Mouse (Mus musculus): ENCODE results near the gene Rhobtb1. TPM values are rescaled to one million over a fixed set of nuclear protein-coding genes. Genes with fewer than 3 reads are reported as not detected.

The Rhobtb1 gene
- polyA plus RNA-seq, 1 experiment from 2014 or later: 19.6 TPM

- Histone ChIP-seq H3K27me3 (ENCODE audit: control insufficient read depth, insufficient read depth, low read depth, low read length) (peaks cover 19% of the 10 kb centered on the region), H3K9me3 (replicated peaks; ENCODE audit: control insufficient read depth, low read length) (no peaks in the 10 kb centered on the region), H3K9ac (ENCODE audit: low read depth, low read length) (no peak overlapping the region), H3K36me3 (ENCODE audit: control insufficient read depth, insufficient read depth) (no peaks in the 10 kb centered on the region), H3K4me1 (ENCODE audit: control insufficient read depth, low read depth, low read length) (peaks cover 16% of the 10 kb centered on the region), H3K4me3 (ENCODE audit: low read depth, low read length) (no peak overlapping the region), H3K4me2 (ENCODE audit: low read depth, low read length) (no peak overlapping the region), H3K27ac (ENCODE audit: low read length) (no peak overlapping the region)
- 49% methylated on average over 5 of the region's 5 CpGs for WGBS (ENCODE audit: insufficient replicate concordance)
- ATAC-seq (ENCODE audit: low read depth): no peak
These were observed 59.4 kb downstream of the Rhobtb1 start for GRCm38 (mm10) chr10:69210659-69211058.

GRCm38 (mm10) chr10:69211560-69211959 lies 60.3 kb downstream of the Rhobtb1 start:
- no peaks in the 10 kb centered on the region for H3K36me3 ChIP-seq (ENCODE audit: control insufficient read depth, insufficient read depth)
- H3K9me3 ChIP-seq (replicated peaks; ENCODE audit: control insufficient read depth, low read length): no peaks in the 10 kb centered on the region
- H3K4me3 ChIP-seq (ENCODE audit: low read depth, low read length): peak overlapping the region; percentile 69
- H3K9ac ChIP-seq (ENCODE audit: low read depth, low read length): no peak overlapping the region
- H3K27me3 ChIP-seq (ENCODE audit: control insufficient read depth, insufficient read depth, low read depth, low read length): peaks cover 19% of the 10 kb centered on the region
- WGBS (ENCODE audit: insufficient replicate concordance): 8% methylated on average over 8 of the region's 8 CpGs
- H3K4me1 ChIP-seq (ENCODE audit: control insufficient read depth, low read depth, low read length): peaks cover 16% of the 10 kb centered on the region
- ATAC-seq (ENCODE audit: low read depth): no peak
- H3K27ac ChIP-seq (ENCODE audit: low read length): peak overlapping the region; percentile 88
- H3K4me2 ChIP-seq (ENCODE audit: low read depth, low read length): peak overlapping the region; percentile 74

DNA sequence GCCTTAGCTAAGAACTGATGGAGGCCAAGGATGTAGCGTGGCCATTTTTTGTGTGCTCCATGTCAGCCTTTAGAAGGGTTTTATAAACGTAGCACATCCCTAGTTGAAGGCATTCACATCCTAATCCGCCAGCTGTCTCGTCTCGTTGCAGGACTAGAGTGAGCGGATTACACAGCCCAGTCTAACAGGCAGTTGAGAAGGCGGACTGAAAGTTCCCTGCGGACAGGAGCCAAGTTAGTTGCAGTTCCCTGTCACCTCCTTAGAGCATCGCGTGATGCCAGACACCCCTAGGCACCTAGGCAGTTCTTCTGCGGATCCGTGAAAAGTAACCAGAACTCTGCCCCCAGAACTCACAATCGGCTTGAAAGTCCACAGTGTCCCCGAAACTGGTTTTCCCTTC lies 60.7 kb downstream of the Rhobtb1 start:
- H3K36me3 ChIP-seq (ENCODE audit: control insufficient read depth, insufficient read depth): no peaks in the 10 kb centered on the region

GRCm38 (mm10) chr10:69212542-69213440 lies 61.6 kb downstream of the Rhobtb1 start, which contains the start of gene A930033H14Rik:
Gene A930033H14Rik, minus strand, starts transcription at chr10:69213098.
- peaks cover 16% of the 10 kb centered on the region for H3K4me1 ChIP-seq (ENCODE audit: control insufficient read depth, low read depth, low read length)
- H3K9ac ChIP-seq (ENCODE audit: low read depth, low read length): peak within 1 kb of the TSS; percentile 74
- peak within 1 kb of the TSS; percentile 88 for H3K27ac ChIP-seq (ENCODE audit: low read length)
- H3K4me3 ChIP-seq (ENCODE audit: low read depth, low read length): peak within 1 kb of the TSS; percentile 69
- WGBS (ENCODE audit: insufficient replicate concordance): under 1% methylated on average over 83 of the region's 84 CpGs
- H3K36me3 ChIP-seq (ENCODE audit: control insufficient read depth, insufficient read depth): no peaks in the 10 kb centered on the region
- no peaks in the 10 kb centered on the region for H3K9me3 ChIP-seq (replicated peaks; ENCODE audit: control insufficient read depth, low read length)
- H3K4me2 ChIP-seq (ENCODE audit: low read depth, low read length): peak within 1 kb of the TSS; percentile 74
- H3K27me3 ChIP-seq (ENCODE audit: control insufficient read depth, insufficient read depth, low read depth, low read length): peaks cover 19% of the 10 kb centered on the region
- peak; percentile 87 for ATAC-seq (ENCODE audit: low read depth)

More for the DNA sequence above, 60.7 kb downstream of the Rhobtb1 start:
- Histone ChIP-seq H3K27ac (ENCODE audit: low read length) (peak overlapping the region; percentile 88), H3K4me2 (ENCODE audit: low read depth, low read length) (peak overlapping the region; percentile 74), H3K4me3 (ENCODE audit: low read depth, low read length) (peak overlapping the region; percentile 69), H3K27me3 (ENCODE audit: control insufficient read depth, insufficient read depth, low read depth, low read length) (peaks cover 19% of the 10 kb centered on the region), H3K4me1 (ENCODE audit: control insufficient read depth, low read depth, low read length) (peaks cover 16% of the 10 kb centered on the region), H3K9ac (ENCODE audit: low read depth, low read length) (peak overlapping the region; percentile 74), H3K9me3 (replicated peaks; ENCODE audit: control insufficient read depth, low read length) (no peaks in the 10 kb centered on the region)
- WGBS (ENCODE audit: insufficient replicate concordance): under 1% methylated on average over 14 of the region's 14 CpGs
- no peak for ATAC-seq (ENCODE audit: low read depth)

GRCm38 (mm10) chr10:69213451-69213877 lies 62.2 kb downstream of the Rhobtb1 start:
- H3K36me3 ChIP-seq (ENCODE audit: control insufficient read depth, insufficient read depth): no peaks in the 10 kb centered on the region
- H3K4me1 ChIP-seq (ENCODE audit: control insufficient read depth, low read depth, low read length): peaks cover 20% of the 10 kb centered on the region
- peak; percentile 72 for ATAC-seq (ENCODE audit: low read depth)
- peak overlapping the region; percentile 74 for H3K4me2 ChIP-seq (ENCODE audit: low read depth, low read length)
- peaks cover 19% of the 10 kb centered on the region for H3K27me3 ChIP-seq (ENCODE audit: control insufficient read depth, insufficient read depth, low read depth, low read length)
- WGBS (ENCODE audit: insufficient replicate concordance): 0% methylated on average over 20 of the region's 21 CpGs
- H3K27ac ChIP-seq (ENCODE audit: low read length): peak overlapping the region; percentile 88
- peak overlapping the region; percentile 74 for H3K9ac ChIP-seq (ENCODE audit: low read depth, low read length)
- no peaks in the 10 kb centered on the region for H3K9me3 ChIP-seq (replicated peaks; ENCODE audit: control insufficient read depth, low read length)
- peak overlapping the region; percentile 69 for H3K4me3 ChIP-seq (ENCODE audit: low read depth, low read length)

DNA sequence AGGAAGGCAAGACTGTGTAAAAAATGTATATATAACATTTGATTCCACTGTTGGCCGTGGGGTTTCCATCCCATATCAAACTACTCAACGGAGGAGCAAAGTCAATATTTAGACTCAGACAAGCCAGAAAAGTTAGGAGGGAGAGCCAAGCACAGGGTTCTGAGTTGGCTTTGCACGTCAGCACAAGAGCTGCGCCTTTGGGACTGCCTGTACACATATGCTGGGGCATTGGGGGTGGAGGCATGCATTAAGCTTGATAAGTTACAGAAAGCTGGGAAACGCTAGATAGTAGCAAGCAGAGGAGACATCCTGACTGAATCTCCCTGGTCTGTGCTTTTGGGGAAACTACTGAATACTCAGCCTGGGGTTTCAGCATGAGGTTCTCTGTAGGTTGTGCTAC lies 62.8 kb downstream of the Rhobtb1 start:
- H3K4me2 ChIP-seq (ENCODE audit: low read depth, low read length): peak overlapping the region; percentile 74
- peak overlapping the region; percentile 88 for H3K27ac ChIP-seq (ENCODE audit: low read length)
- no peaks in the 10 kb centered on the region for H3K9me3 ChIP-seq (replicated peaks; ENCODE audit: control insufficient read depth, low read length)
- H3K4me1 ChIP-seq (ENCODE audit: control insufficient read depth, low read depth, low read length): peaks cover 25% of the 10 kb centered on the region
- H3K4me3 ChIP-seq (ENCODE audit: low read depth, low read length): peak overlapping the region; percentile 69
- H3K27me3 ChIP-seq (ENCODE audit: control insufficient read depth, insufficient read depth, low read depth, low read length): peaks cover 19% of the 10 kb centered on the region
- ATAC-seq (ENCODE audit: low read depth): peak; percentile 55
- H3K36me3 ChIP-seq (ENCODE audit: control insufficient read depth, insufficient read depth): no peaks in the 10 kb centered on the region
- 10% methylated on average over 5 of the region's 5 CpGs for WGBS (ENCODE audit: insufficient replicate concordance)
- peak overlapping the region; percentile 74 for H3K9ac ChIP-seq (ENCODE audit: low read depth, low read length)

DNA sequence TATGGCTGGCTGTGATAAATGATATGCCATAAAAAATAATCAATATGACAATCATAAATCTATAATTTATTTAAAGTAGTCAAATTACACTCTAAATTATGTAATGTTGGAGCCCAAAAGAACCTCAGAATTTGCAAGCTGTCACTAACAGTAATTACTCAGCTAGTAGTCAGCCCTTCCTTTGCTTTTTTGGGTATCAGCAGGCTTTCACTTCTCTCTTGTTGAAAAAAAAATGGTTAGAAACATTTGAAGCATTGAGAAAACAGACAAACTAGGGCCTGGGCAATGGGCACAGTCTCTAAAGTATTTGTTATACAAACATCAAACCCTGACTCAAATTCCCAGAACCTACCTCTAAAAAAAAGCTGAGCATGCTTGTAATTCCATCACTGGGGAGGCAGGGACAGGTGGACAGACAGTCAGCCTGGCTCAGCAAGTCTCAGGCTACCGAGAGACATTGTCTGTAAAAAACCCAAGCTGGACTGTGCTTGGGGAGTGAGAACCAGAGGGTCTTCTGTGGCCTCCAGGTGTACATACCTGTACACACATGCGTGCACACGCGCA lies 66.0 kb downstream of the Rhobtb1 start:
- H3K36me3 ChIP-seq (ENCODE audit: control insufficient read depth, insufficient read depth): no peaks in the 10 kb centered on the region
- no peak overlapping the region for H3K9ac ChIP-seq (ENCODE audit: low read depth, low read length)
- H3K4me3 ChIP-seq (ENCODE audit: low read depth, low read length): no peak overlapping the region
- H3K27ac ChIP-seq (ENCODE audit: low read length): no peak overlapping the region
- H3K9me3 ChIP-seq (replicated peaks; ENCODE audit: control insufficient read depth, low read length): no peaks in the 10 kb centered on the region
- no peak overlapping the region for H3K4me2 ChIP-seq (ENCODE audit: low read depth, low read length)
- no peak for ATAC-seq (ENCODE audit: low read depth)
- H3K4me1 ChIP-seq (ENCODE audit: control insufficient read depth, low read depth, low read length): peaks cover 26% of the 10 kb centered on the region
- 64% methylated on average over 4 of the region's 4 CpGs for WGBS (ENCODE audit: insufficient replicate concordance)
- H3K27me3 ChIP-seq (ENCODE audit: control insufficient read depth, insufficient read depth, low read depth, low read length): peaks cover 13% of the 10 kb centered on the region

DNA sequence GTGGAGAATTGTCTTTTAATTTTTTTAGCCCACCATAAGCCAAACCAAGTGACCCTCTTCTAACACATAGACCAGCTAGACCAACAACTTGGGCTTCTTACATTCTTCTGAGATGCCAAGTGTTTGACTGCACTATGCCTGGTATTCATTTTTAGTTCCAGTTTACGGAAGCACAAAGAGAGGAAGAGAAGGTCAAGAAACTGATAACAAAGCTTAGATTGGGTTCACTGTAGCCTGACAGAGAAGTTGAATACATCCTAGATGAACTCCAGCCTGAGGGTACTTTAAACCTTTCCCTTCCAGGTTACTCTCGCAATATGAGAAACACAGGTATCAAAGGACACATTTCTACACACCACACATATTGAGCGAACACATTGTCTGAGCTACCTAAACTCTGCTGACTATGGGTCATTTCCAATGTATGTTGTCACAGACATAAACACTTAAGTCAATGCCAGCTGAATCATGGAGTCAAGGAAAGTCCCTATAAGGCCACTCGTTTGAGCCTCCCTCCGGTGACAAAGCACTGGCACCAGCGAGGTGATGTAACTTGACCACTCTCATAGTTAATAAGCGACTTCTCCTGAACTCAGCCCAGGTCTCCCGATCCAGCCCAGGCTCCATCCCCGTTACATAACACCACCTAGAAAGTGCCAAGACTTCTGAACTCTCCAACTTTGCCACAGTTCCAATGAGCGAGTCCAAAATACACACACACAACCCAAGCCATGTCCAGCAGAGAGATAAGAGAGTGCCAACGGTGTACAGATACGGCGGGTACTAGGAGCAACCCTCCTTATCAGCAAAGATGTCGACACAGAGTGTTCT lies 67.4 kb downstream of the Rhobtb1 start:
- no peaks in the 10 kb centered on the region for H3K36me3 ChIP-seq (ENCODE audit: control insufficient read depth, insufficient read depth)
- H3K27me3 ChIP-seq (ENCODE audit: control insufficient read depth, insufficient read depth, low read depth, low read length): no peaks in the 10 kb centered on the region
- H3K27ac ChIP-seq (ENCODE audit: low read length): peak overlapping the region; percentile 65
- 39% methylated on average over 14 of the region's 14 CpGs for WGBS (ENCODE audit: insufficient replicate concordance)
- H3K4me3 ChIP-seq (ENCODE audit: low read depth, low read length): no peak overlapping the region
- no peak overlapping the region for H3K4me2 ChIP-seq (ENCODE audit: low read depth, low read length)
- peaks cover 26% of the 10 kb centered on the region for H3K4me1 ChIP-seq (ENCODE audit: control insufficient read depth, low read depth, low read length)
- ATAC-seq (ENCODE audit: low read depth): peak; percentile 88
- H3K9ac ChIP-seq (ENCODE audit: low read depth, low read length): no peak overlapping the region
- no peaks in the 10 kb centered on the region for H3K9me3 ChIP-seq (replicated peaks; ENCODE audit: control insufficient read depth, low read length)

All from liver, embryonic 16.5 days (tissue).